Mouse (Mus musculus) layer of hippocampus, adult 2 months (tissue): ENCODE measurements at regions not wholly inside any gene's neighbourhood (a gene's known extent, or its start where the extent isn't known, plus 50 kb on each side); places are given as distances from the start of the nearest gene placed in this dataset.

Source experiments
- DNase-seq, 2 experiments: peaks; one replicate each; pipeline ENCODE4 v3.0.0; 2022; ENCODE audit warnings: low spot score in 2 of 2
- H3K27ac ChIP-seq: fragments of 200-600 bp; 2 replicates; pipeline ENCODE4 v1.8.1; 2022
- H3K4me3 ChIP-seq: fragments of 200-600 bp; 2 replicates; pipeline ENCODE4 v1.8.1; 2022; ENCODE audit warnings: mild to moderate bottlenecking
- CTCF ChIP-seq: fragments of 200-600 bp; conservative IDR thresholded peaks from 2 replicates; pipeline ENCODE4 v1.8.1; 2022; ENCODE audit warnings: antibody characterized with exemption, mild to moderate bottlenecking, moderate library complexity

DNA sequence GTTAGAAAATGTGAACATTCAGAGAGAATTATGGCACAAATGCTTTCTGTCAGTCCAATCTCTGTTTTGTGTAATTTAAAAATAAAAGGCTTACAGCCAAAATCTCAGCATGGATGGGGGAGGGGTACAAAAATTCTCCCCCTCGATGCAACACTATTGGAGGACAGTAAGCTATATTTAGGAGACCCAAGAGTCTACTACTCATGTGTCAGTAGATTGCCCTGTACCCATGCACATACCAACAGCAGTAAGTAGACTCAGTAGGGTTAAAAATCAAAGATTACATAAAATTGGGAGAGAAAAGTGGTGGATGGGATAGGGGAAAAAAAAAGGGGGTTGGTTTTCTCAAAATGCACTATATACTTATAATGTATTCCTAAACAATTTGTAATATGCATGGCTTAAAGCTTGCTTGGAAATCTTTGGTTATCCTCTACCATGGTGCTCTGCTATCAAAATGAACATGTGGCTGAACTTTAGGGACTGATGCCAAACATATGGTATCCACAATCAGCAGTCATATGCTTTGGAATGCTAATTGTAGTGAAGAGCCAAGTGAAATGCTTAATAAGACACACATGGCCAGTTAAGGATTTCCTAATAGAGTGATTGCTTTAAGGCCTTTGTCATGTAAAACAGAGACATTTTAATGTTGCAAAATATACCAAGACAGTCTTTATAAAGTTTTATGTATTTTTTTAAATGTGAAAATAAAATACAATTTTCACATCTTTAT is 194.8 kb upstream of the Col3a1 start:
- Histone ChIP-seq H3K4me3 (no peak overlapping the region), H3K27ac (no peak overlapping the region)
- DNase-seq: peak; percentile 34 to 51
- TF ChIP-seq CTCF: no peak

DNA sequence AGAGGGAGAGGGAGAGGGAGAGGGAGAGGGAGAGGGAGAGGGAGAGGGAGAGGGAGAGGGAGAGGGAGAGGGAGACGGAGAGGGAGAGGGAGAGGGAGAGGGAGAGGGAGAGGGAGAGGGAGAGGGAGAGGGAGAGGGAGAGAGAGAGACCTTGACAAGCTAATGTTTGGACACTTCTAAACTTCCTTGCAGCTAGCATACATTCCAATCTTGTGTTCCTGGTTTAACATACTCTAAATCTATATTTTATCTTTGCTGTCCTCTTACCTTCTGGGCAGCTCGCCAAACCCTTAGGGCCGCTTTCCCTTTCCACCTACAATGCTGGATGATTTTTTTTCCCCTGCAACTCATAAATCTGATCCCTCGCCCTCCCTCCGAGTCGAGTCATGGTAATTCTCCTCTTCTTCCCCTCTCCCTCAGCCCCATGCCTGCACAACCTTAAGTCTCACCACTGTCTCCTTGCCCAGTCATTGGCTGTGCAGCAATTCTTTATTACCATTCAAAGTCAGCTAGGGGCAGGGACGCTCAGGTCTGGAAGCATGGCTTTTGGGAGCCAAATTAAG is 176.1 kb upstream of the Col3a1 start:
- no peak for DNase-seq
- no peak overlapping the region for H3K4me3 ChIP-seq
- TF ChIP-seq CTCF: no peak
- H3K27ac ChIP-seq: no peak overlapping the region

DNA sequence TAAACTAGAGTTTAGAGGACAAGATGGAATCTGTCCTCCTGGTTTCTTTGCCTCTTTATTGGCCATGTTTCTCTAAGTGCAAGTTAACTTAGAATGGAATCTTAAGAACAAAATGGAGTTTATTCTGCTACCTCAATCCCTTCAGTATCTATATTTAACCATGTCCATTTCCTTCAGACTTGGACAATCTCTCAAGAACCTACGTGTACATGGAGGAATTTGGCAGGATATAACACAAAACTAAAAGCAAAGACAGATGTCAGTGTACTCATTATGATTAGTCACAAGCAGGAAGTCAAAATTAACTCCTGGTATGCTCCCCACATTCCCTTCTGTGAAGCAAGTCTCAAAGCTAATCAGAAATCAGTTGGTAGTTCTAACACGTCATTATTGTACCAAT is 164.3 kb upstream of the Col3a1 start:
- H3K27ac ChIP-seq: no peak overlapping the region
- DNase-seq: no peak
- no peak for TF ChIP-seq CTCF
- H3K4me3 ChIP-seq: no peak overlapping the region

DNA sequence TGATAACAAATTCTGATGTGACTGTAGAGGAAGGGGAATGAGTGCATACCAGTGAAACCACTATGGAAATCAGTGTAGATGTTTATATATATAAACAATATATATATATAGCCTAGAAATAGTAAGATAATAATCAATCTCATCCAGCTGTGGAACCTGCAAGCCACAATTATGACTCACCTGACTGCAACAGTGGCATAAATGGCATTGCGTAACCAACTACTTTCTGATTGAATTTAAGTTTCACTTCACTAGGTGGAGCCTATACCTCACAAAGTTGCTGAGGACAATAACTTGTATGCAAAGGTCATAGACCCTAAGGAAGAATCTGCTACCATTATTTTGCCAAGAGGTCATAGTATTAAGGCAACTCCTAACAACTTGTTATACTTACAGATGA is 129.7 kb upstream of the Col3a1 start:
- Histone ChIP-seq H3K27ac (no peak overlapping the region), H3K4me3 (no peak overlapping the region)
- DNase-seq: no peak
- TF ChIP-seq CTCF: no peak

DNA sequence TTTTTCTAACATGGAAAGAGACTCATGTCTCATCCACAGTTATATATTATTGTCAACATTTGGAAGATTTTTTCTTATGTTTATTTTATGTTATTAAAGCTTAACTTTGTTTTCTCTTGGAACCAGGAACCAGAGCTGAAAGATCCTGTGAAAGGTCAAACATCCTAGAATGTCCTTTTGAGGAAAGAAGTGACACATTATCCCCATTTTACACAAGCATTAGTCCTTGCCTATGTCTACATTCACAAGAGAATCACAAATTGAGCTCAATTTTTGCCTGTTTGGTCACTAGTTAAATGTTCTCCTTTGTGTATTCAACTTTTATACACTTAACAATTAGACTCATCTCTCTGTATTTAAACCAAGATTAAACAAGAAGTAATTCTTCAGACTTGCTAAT is 126.0 kb upstream of the Col3a1 start:
- H3K27ac ChIP-seq: no peak overlapping the region
- no peak for DNase-seq
- TF ChIP-seq CTCF: no peak
- H3K4me3 ChIP-seq: no peak overlapping the region

DNA sequence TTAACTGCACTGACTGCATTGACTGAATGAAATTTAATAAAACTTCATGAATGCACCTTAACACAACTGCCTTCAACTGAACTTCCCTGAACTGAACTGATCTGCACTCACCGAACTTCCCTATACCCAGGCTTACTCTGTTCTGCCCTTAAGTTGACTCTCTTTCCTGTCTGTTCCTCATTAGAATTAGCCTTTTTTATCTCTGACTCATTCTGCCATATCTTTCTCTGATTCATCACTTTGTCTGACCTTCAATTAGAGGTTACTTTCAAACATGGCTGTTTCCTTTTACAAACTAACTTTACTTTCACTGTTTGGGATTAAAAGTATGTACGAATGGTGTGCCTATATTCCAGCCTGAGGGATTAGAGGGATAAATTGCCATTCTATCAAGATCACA is 103.4 kb upstream of the Col3a1 start:
- Histone ChIP-seq H3K27ac (no peak overlapping the region), H3K4me3 (no peak overlapping the region)
- TF ChIP-seq CTCF: no peak
- DNase-seq: no peak

DNA sequence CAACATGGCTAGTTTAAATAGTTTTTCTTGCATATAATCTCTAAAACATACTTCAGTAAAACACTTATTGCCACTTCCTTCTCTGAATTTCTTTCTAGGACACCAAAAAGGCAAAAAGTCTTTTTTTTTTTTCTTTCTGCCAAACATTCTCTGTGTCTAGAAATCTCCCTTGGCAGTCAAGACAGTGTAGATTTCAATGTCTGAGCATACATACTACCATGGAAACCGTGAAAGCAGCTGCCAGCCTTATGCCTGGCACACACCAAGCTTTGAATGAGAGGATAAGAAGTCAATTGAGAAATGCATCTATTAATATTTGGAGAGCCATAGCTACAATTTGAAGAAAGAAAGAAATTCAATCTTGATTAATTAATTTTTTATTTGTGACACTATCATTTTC is 95.1 kb upstream of the Col3a1 start:
- H3K4me3 ChIP-seq: no peak overlapping the region
- H3K27ac ChIP-seq: no peak overlapping the region
- DNase-seq: peak in 1 of 2 experiments; percentile 7
- TF ChIP-seq CTCF: no peak
